Mouse (Mus musculus) forebrain, embryonic 13.5 days (tissue): ENCODE measurements around the gene Prdx1. TPM values are rescaled to one million over a fixed set of nuclear protein-coding genes. Genes with fewer than 3 reads are reported as not detected.
"Not testable (repeated sequence)": the region's sequence is repeated elsewhere in the genome, so short reads cannot be mapped to it uniquely, and the experiment has no call there.

Source experiments
- ATAC-seq: fragments of 200-750 bp; cut with Nextera tagmentation; 2 replicates; pipeline ENCODE4 v1.8.0; 2017
- H3K27ac ChIP-seq: fragments of 300-500 bp; sonication (generic); 2 replicates; pipeline ENCODE4 v1.5.1; 2015; ENCODE audit warnings: inconsistent platforms, mild to moderate bottlenecking, moderate library complexity
- H3K27me3 ChIP-seq: fragments of 300-500 bp; sonication (generic); 2 replicates; pipeline ENCODE4 v1.6.1; 2015; ENCODE audit warnings: mild to moderate bottlenecking, inconsistent platforms
- H3K36me3 ChIP-seq: fragments of 300-500 bp; sonication (generic); 2 replicates; pipeline ENCODE4 v1.6.1; 2015; ENCODE audit warnings: mild to moderate bottlenecking, inconsistent platforms; ENCODE audit not compliant: poor library complexity, severe bottlenecking
- H3K4me1 ChIP-seq: fragments of 300-500 bp; sonication (generic); 2 replicates; pipeline ENCODE4 v1.6.1; 2015; ENCODE audit warnings: inconsistent platforms
- H3K4me2 ChIP-seq: fragments of 300-500 bp; sonication (generic); 2 replicates; pipeline ENCODE4 v1.6.1; 2015; ENCODE audit warnings: inconsistent platforms, mild to moderate bottlenecking, moderate library complexity
- H3K4me3 ChIP-seq: fragments of 300-500 bp; sonication (generic); 2 replicates; pipeline ENCODE4 v1.5.1; 2015; ENCODE audit warnings: mild to moderate bottlenecking, inconsistent platforms
- H3K9ac ChIP-seq: fragments of 300-500 bp; sonication (generic); 2 replicates; pipeline ENCODE4 v1.6.1; 2015; ENCODE audit warnings: mild to moderate bottlenecking, inconsistent platforms
- H3K9me3 ChIP-seq: fragments of 300-500 bp; sonication (generic); replicated peaks from 2 replicates; pipeline ENCODE4 v1.6.1; 2016; ENCODE audit warnings: inconsistent platforms
- WGBS: fragments of 180-500 bp; shearing (Covaris S2); methylation state at CpG from one replicate; pipeline ENCODE4 v1.1.7; 2015; 5-methylcytosine and 5-hydroxymethylcytosine counted together
- polyA plus RNA-seq: library from polyadenylated mRNA; unstranded; fragments of >200 nt; fragmentation: Nextera tagmentation; extraction: Ambion mirVana; gene quantifications from 2 replicates; pipeline ENCODE4 v1.2.1, GENCODE M21; 2015

The Prdx1 gene
- polyA plus RNA-seq, 1 experiment from 2014 or later, result 818 TPM

DNA sequence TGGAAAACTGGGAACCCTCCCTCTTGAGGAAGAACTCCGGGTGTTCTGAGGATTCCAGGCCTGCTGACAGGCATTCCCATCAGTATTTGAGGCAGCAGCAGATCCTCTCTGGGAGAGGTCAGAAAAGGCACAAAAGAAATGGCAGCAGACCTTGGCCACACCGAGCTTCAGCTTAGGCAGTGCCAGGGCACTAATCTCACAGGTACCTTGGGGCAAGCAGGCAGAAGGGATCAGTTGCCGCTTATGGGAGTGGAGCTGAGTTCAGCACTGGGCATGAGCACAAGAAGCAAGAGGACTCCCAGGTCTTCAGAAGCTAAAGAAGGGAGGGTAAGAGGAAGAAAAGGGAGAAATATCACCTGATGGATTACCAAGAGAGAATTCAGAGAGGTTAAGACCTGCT, 27.4 kb upstream of the Prdx1 start:
- Histone ChIP-seq H3K9ac (no peak overlapping the region), H3K4me3 (no peak overlapping the region), H3K9me3 (no peaks in the 10 kb centered on the region), H3K36me3 (no peaks in the 10 kb centered on the region), H3K4me2 (no peak overlapping the region), H3K4me1 (no peaks in the 10 kb centered on the region), H3K27me3 (no peaks in the 10 kb centered on the region), H3K27ac (no peak overlapping the region)
- no peak for ATAC-seq
- WGBS, result 46% methylated on average over 3 of the region's 3 CpGs

- H3K4me3 ChIP-seq, result no peak overlapping the region
- no peaks in the 10 kb centered on the region for H3K36me3 ChIP-seq
- H3K4me1 ChIP-seq, result no peaks in the 10 kb centered on the region
- H3K9me3 ChIP-seq, result no peaks in the 10 kb centered on the region
- no peaks in the 10 kb centered on the region for H3K27me3 ChIP-seq
- no peak overlapping the region for H3K4me2 ChIP-seq
- ATAC-seq, result no peak
- 59% methylated on average over 2 of the region's 2 CpGs for WGBS
- no peak overlapping the region for H3K9ac ChIP-seq
- no peak overlapping the region for H3K27ac ChIP-seq
These were observed 25.9 kb upstream of the Prdx1 start for GRCm38 (mm10) chr4:116659474-116659873.

GRCm38 (mm10) chr4:116659916-116660315, 25.4 kb upstream of the Prdx1 start:
- not testable (repeated sequence) for H3K36me3 ChIP-seq, H3K27ac ChIP-seq, H3K4me1 ChIP-seq, H3K9ac ChIP-seq, H3K4me3 ChIP-seq, H3K4me2 ChIP-seq, H3K27me3 ChIP-seq, H3K9me3 ChIP-seq, ATAC-seq
- WGBS, result 89% methylated on average over 6 of the region's 6 CpGs

DNA sequence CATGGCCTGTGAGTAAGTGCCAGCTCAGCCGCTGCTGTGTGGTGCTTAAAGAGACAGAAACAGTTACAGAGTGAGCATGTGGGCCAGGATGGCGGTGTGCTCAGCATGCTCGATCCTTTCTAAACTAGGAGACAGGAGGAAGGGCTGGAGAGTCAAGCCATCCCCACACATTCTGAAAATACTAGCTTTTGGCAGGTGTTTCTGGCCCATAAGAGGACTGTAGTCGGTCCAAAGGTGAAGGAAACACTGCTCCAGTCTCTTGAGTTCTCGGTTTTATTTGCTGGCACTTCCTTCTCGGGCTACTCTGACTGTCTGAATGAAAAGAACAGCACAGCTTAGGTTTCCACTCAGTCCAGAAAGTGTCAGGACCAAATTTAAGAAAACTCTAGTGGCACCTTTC, 24.5 kb upstream of the Prdx1 start:
- Histone ChIP-seq H3K4me3 (no peak overlapping the region), H3K4me2 (no peak overlapping the region), H3K36me3 (no peaks in the 10 kb centered on the region), H3K9ac (no peak overlapping the region; the same call in 1 of the 2 replicates), H3K4me1 (no peaks in the 10 kb centered on the region), H3K9me3 (no peaks in the 10 kb centered on the region), H3K27me3 (no peaks in the 10 kb centered on the region), H3K27ac (no peak overlapping the region)
- 79% methylated on average over 6 of the region's 6 CpGs for WGBS
- no peak for ATAC-seq

- Histone ChIP-seq H3K27me3 (no peaks in the 10 kb centered on the region), H3K4me3 (no peak overlapping the region), H3K4me2 (no peak overlapping the region), H3K4me1 (no peaks in the 10 kb centered on the region), H3K9me3 (no peaks in the 10 kb centered on the region), H3K27ac (no peak overlapping the region), H3K36me3 (no peaks in the 10 kb centered on the region), H3K9ac (no peak overlapping the region)
- 97% methylated on average over 1 of the region's 1 CpGs for WGBS
- no peak for ATAC-seq
These were observed 23.3 kb upstream of the Prdx1 start for GRCm38 (mm10) chr4:116661998-116662397.

DNA sequence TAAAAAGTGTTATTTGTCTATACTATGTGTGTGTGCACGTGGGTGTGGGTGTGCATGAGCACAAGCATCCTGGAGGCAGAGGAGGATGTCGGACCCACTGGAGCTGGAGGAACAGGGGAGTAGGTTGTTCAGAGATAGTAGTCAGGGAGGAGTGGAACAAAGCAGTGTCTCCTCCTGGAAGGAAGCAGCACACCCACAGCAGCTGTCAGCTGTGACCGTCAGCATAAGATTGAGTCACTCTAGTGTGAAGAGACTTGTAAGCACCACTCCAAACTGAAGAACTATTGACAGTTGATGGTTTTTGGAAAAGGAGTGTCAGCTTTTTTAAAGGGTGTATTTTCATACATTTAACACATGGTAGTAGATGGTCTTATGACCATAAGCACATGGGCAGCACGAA, 18.7 kb upstream of the Prdx1 start:
- ATAC-seq, result no peak
- H3K9me3 ChIP-seq, result no peaks in the 10 kb centered on the region
- WGBS, result 70% methylated on average over 4 of the region's 4 CpGs
- H3K27ac ChIP-seq, result no peak overlapping the region
- no peak overlapping the region for H3K9ac ChIP-seq
- no peaks in the 10 kb centered on the region for H3K27me3 ChIP-seq
- H3K4me2 ChIP-seq, result no peak overlapping the region
- no peaks in the 10 kb centered on the region for H3K36me3 ChIP-seq
- H3K4me1 ChIP-seq, result no peaks in the 10 kb centered on the region
- no peak overlapping the region for H3K4me3 ChIP-seq

GRCm38 (mm10) chr4:116668145-116668544, 17.2 kb upstream of the Prdx1 start:
- Histone ChIP-seq H3K9ac (no peak overlapping the region), H3K4me3 (no peak overlapping the region), H3K4me1 (no peaks in the 10 kb centered on the region), H3K4me2 (no peak overlapping the region), H3K9me3 (no peaks in the 10 kb centered on the region), H3K27ac (no peak overlapping the region), H3K27me3 (no peaks in the 10 kb centered on the region), H3K36me3 (no peaks in the 10 kb centered on the region)
- ATAC-seq, result no peak
- 68% methylated on average over 3 of the region's 3 CpGs for WGBS

- no peak overlapping the region for H3K4me2 ChIP-seq
- H3K27me3 ChIP-seq, result no peaks in the 10 kb centered on the region
- H3K4me3 ChIP-seq, result no peak overlapping the region
- H3K9ac ChIP-seq, result no peak overlapping the region
- H3K4me1 ChIP-seq, result no peaks in the 10 kb centered on the region
- no peaks in the 10 kb centered on the region for H3K9me3 ChIP-seq
- no peak overlapping the region for H3K27ac ChIP-seq
- no peak for ATAC-seq
- no peaks in the 10 kb centered on the region for H3K36me3 ChIP-seq
- 56% methylated on average over 2 of the region's 2 CpGs for WGBS
These were observed 16.1 kb upstream of the Prdx1 start for GRCm38 (mm10) chr4:116669291-116669690.

DNA sequence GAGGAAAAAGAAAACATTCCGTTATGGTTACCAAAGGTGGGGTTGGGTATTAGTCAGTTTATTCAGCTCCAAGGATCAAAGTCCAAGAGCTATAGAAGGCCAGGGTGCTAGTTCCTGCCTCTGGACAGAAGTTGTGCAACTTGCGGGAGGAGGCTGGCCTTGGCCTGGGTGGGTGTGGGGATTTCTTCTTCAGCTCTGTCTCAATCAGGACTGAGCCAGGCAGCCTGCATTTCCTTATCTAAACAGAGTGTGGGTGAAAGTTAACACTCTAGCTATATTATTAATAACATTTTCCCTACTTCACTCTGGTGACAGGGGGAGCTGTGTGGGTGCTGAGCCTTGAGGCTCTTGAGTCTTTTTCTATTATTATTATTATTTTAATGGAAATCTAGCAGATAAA, 12.6 kb upstream of the Prdx1 start:
- Histone ChIP-seq H3K4me1 (no peaks in the 10 kb centered on the region), H3K27ac (no peak overlapping the region), H3K9me3 (no peaks in the 10 kb centered on the region), H3K36me3 (no peaks in the 10 kb centered on the region), H3K4me2 (no peak overlapping the region), H3K9ac (no peak overlapping the region), H3K4me3 (no peak overlapping the region), H3K27me3 (no peaks in the 10 kb centered on the region)
- 84% methylated on average over 2 of the region's 2 CpGs for WGBS
- ATAC-seq, result no peak

GRCm38 (mm10) chr4:116674761-116675160, 10.6 kb upstream of the Prdx1 start:
- WGBS, result 89% methylated on average over 6 of the region's 6 CpGs
- not testable (repeated sequence) for H3K4me1 ChIP-seq, H3K27ac ChIP-seq, H3K27me3 ChIP-seq, ATAC-seq, H3K9me3 ChIP-seq, H3K4me3 ChIP-seq, H3K36me3 ChIP-seq, H3K4me2 ChIP-seq, H3K9ac ChIP-seq

DNA sequence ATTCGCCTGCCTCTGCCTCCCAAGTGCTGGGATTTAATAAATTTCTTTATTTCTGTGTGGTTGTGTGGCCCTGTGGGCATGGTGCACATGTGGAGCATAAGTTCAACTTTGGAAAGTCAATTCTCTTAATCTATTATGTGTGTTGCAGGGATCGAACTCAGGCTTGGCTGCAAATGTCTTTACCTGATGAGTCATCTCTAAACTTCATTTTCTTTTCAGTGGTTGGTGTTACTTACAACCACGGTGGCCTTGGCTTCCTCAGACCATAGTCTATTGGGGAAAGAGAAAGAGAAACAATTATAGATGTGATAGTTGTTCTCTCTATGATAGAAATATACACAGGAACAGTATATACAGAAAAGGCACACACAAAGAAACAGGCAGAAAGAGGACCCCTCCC, 9.3 kb upstream of the Prdx1 start:
- H3K9ac ChIP-seq, result no peak overlapping the region
- H3K27me3 ChIP-seq, result no peaks in the 10 kb centered on the region
- no peaks in the 10 kb centered on the region for H3K36me3 ChIP-seq
- WGBS, result 87% methylated on average over 3 of the region's 3 CpGs
- no peak overlapping the region for H3K27ac ChIP-seq
- no peak overlapping the region for H3K4me3 ChIP-seq
- no peaks in the 10 kb centered on the region for H3K4me1 ChIP-seq
- H3K9me3 ChIP-seq, result no peaks in the 10 kb centered on the region
- ATAC-seq, result no peak
- no peak overlapping the region for H3K4me2 ChIP-seq

- Histone ChIP-seq H3K27ac (no peak overlapping the region), H3K4me1 (no peaks in the 10 kb centered on the region), H3K9ac (no peak overlapping the region), H3K4me2 (no peak overlapping the region), H3K36me3 (no peaks in the 10 kb centered on the region), H3K4me3 (no peak overlapping the region), H3K27me3 (no peaks in the 10 kb centered on the region), H3K9me3 (no peaks in the 10 kb centered on the region)
- ATAC-seq, result no peak
- 81% methylated on average over 1 of the region's 1 CpGs for WGBS
These were observed 7.5 kb upstream of the Prdx1 start for GRCm38 (mm10) chr4:116677808-116678207.

DNA sequence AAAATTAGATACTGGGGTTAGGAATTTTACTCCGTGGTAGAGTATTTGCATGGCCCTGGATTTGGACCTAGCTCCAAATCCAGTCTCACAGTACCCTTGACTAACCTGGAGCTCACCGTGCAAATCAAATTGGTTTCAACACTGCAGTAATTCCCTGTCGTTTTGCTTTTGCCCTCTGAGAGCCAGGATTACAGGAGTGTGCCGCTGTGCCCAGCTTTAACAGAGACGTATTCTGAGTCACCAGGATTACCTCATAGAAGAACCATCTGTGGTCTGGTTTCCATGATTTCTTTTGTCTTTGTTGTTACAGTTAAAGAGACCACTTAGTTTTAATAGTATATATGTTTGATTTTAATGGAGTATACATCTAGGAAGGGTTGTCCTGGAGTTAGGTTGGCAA, 6.2 kb upstream of the Prdx1 start:
- Histone ChIP-seq H3K9me3 (no peaks in the 10 kb centered on the region), H3K4me1 (no peaks in the 10 kb centered on the region), H3K9ac (no peak overlapping the region), H3K27ac (no peak overlapping the region), H3K4me2 (no peak overlapping the region), H3K27me3 (no peaks in the 10 kb centered on the region), H3K4me3 (no peak overlapping the region), H3K36me3 (no peaks in the 10 kb centered on the region)
- WGBS, result 64% methylated on average over 5 of the region's 5 CpGs
- ATAC-seq, result no peak
